In genomic region chr1:46886091-46886490, GRCm38 (mm10) we compare ENCODE assay signal across 17 mouse cellular contexts. TPM values are rescaled to one million over a fixed set of nuclear protein-coding genes. Genes with fewer than 3 reads are reported as not detected.
DNase-seq lines count a peak whose midpoint lies in the region; ATAC-seq and TF ChIP-seq lines count a peak whose summit lies in the region.
"Had no signal": no experiment of that assay in that cellular context is flagged by ENCODE, and none has a peak within 500 bp of the region (broad histone marks: within the 10 kb centered on the region; RNA-seq: fewer than 3 reads in every experiment).

No protein-coding gene starts in this region.

- H3K27me3 ChIP-seq in lung, embryonic 14.5 days (ENCODE audit: insufficient read depth, low read length): no peaks in the 10 kb centered on the region
- H3K27me3 ChIP-seq in embryonic facial prominence, embryonic 13.5 days: no peaks in the 10 kb centered on the region
- H3K27me3 ChIP-seq in stomach, embryonic 15.5 days (replicated peaks): no peaks in the 10 kb centered on the region
- no peaks in the 10 kb centered on the region for H3K27me3 ChIP-seq in intestine, embryonic 15.5 days (replicated peaks)
- no peaks in the 10 kb centered on the region for H3K27me3 ChIP-seq in forebrain, embryonic 13.5 days
- H3K27me3 ChIP-seq: heart, embryonic 15.5 days; Patski had no signal

- peak; percentile 31; the same call in 1 of the 2 replicates for ATAC-seq in lung, embryonic 14.5 days (ENCODE audit: insufficient read depth)
- no peak for ATAC-seq in embryonic facial prominence, embryonic 13.5 days (ENCODE audit: insufficient number of reproducible peaks, insufficient read depth, low FRiP score, low TSS enrichment, low read depth)
- no peak for ATAC-seq in stomach, embryonic 15.5 days (ENCODE audit: insufficient read depth, low FRiP score, low read depth)
- no peak for ATAC-seq in intestine, embryonic 15.5 days
- no peak for ATAC-seq in forebrain, embryonic 13.5 days
- ATAC-seq: forebrain, embryonic 14.5 days; hindbrain, embryonic 16.5 days had no signal

- DNase-seq in adrenal gland, adult (ENCODE audit: inconsistent age in 2 of 2, low spot score in 1 of 2): peak; percentile 8 to 27
- no peak for DNase-seq in adrenal gland, adult 2 months
- peak; percentile 45 for DNase-seq in lung, embryonic 14.5 days
- no peak for DNase-seq in lung, postnatal 14 days
- DNase-seq: adrenal gland, adult 8-10 months; gastrocnemius, postnatal 36 days; layer of hippocampus, postnatal 36 days; right cerebral cortex, postnatal 25 days had no signal

- no peaks in the 10 kb centered on the region for H3K9me3 ChIP-seq in lung, embryonic 14.5 days (ENCODE audit: low read depth, low read length)
- no peaks in the 10 kb centered on the region for H3K9me3 ChIP-seq in embryonic facial prominence, embryonic 13.5 days
- H3K9me3 ChIP-seq in stomach, embryonic 15.5 days: no peaks in the 10 kb centered on the region
- H3K9me3 ChIP-seq in intestine, embryonic 15.5 days: no peaks in the 10 kb centered on the region
- H3K9me3 ChIP-seq in forebrain, embryonic 13.5 days (replicated peaks): no peaks in the 10 kb centered on the region
- H3K9me3 ChIP-seq: heart, embryonic 15.5 days had no signal

- 0 out of 2 replicates have a peak, but pooled peaks cover 5% of the 10 kb centered on the region for H3K4me1 ChIP-seq in lung, embryonic 14.5 days (ENCODE audit: insufficient read depth)
- 0 out of 2 replicates have a peak, but pooled peaks cover 14% of the 10 kb centered on the region for H3K4me1 ChIP-seq in embryonic facial prominence, embryonic 13.5 days
- H3K4me1 ChIP-seq in stomach, embryonic 15.5 days: peaks cover 5% of the 10 kb centered on the region; the same call in 1 of the 2 replicates
- 0 out of 2 replicates have a peak, but pooled peaks cover 3% of the 10 kb centered on the region for H3K4me1 ChIP-seq in intestine, embryonic 15.5 days (replicated peaks)
- no peaks in the 10 kb centered on the region for H3K4me1 ChIP-seq in forebrain, embryonic 13.5 days

- no peak overlapping the region; the same call in 1 of the 2 replicates for H3K4me3 ChIP-seq in lung, embryonic 14.5 days (ENCODE audit: low read depth, low read length)
- peak overlapping the region; percentile 10; the same call in 1 of the 2 replicates for H3K4me3 ChIP-seq in embryonic facial prominence, embryonic 13.5 days
- H3K4me3 ChIP-seq in stomach, embryonic 15.5 days (replicated peaks): no peak overlapping the region
- H3K4me3 ChIP-seq in intestine, embryonic 15.5 days (replicated peaks): no peak overlapping the region
- no peak overlapping the region for H3K4me3 ChIP-seq in forebrain, embryonic 13.5 days
- H3K4me3 ChIP-seq: heart, embryonic 15.5 days had no signal

- H3K36me3 ChIP-seq in lung, embryonic 14.5 days (ENCODE audit: insufficient read depth): no peaks in the 10 kb centered on the region
- H3K36me3 ChIP-seq in embryonic facial prominence, embryonic 13.5 days: no peaks in the 10 kb centered on the region
- no peaks in the 10 kb centered on the region for H3K36me3 ChIP-seq in stomach, embryonic 15.5 days
- no peaks in the 10 kb centered on the region for H3K36me3 ChIP-seq in intestine, embryonic 15.5 days
- H3K36me3 ChIP-seq in forebrain, embryonic 13.5 days (ENCODE audit: poor library complexity, severe bottlenecking): no peaks in the 10 kb centered on the region
- H3K36me3 ChIP-seq: heart, embryonic 15.5 days had no signal

- no peak; the same call in 1 of the 2 replicates for TF ChIP-seq CTCF in lung, embryonic 14.5 days (IDR thresholded peaks at IDR 0.05; ENCODE audit: low read depth)

- peak overlapping the region; percentile 43; the same call in 1 of the 2 replicates for H3K27ac ChIP-seq in lung, embryonic 14.5 days (ENCODE audit: low read depth)
- no peak overlapping the region; the same call in 1 of the 2 replicates for H3K27ac ChIP-seq in embryonic facial prominence, embryonic 13.5 days
- peak overlapping the region; percentile 57; the same call in 1 of the 2 replicates for H3K27ac ChIP-seq in stomach, embryonic 15.5 days
- H3K27ac ChIP-seq in intestine, embryonic 15.5 days: no peak overlapping the region
- no peak overlapping the region for H3K27ac ChIP-seq in forebrain, embryonic 13.5 days
- H3K27ac ChIP-seq: heart, embryonic 15.5 days; macrophage had no signal

- H3K4me2 ChIP-seq in lung, embryonic 14.5 days: peak overlapping the region; percentile 38; the same call in 1 of the 2 replicates
- peak overlapping the region; percentile 30 for H3K4me2 ChIP-seq in embryonic facial prominence, embryonic 13.5 days
- peak overlapping the region; percentile 31; the same call in 1 of the 2 replicates for H3K4me2 ChIP-seq in stomach, embryonic 15.5 days
- H3K4me2 ChIP-seq in intestine, embryonic 15.5 days (replicated peaks): no peak overlapping the region
- H3K4me2 ChIP-seq in forebrain, embryonic 13.5 days: no peak overlapping the region
- H3K4me2 ChIP-seq: heart, embryonic 15.5 days had no signal

- 14% methylated on average over 9 of the region's 9 CpGs for WGBS in lung, embryonic 14.5 days
- WGBS in embryonic facial prominence, embryonic 13.5 days: 17% methylated on average over 9 of the region's 9 CpGs
- WGBS in stomach, embryonic 15.5 days: 19% methylated on average over 9 of the region's 9 CpGs
- 22% methylated on average over 9 of the region's 9 CpGs for WGBS in intestine, embryonic 15.5 days
- 69% methylated on average over 9 of the region's 9 CpGs for WGBS in forebrain, embryonic 13.5 days

- H3K9ac ChIP-seq in lung, embryonic 14.5 days: no peak overlapping the region
- no peak overlapping the region for H3K9ac ChIP-seq in embryonic facial prominence, embryonic 13.5 days
- H3K9ac ChIP-seq in stomach, embryonic 15.5 days: no peak overlapping the region
- H3K9ac ChIP-seq in intestine, embryonic 15.5 days: no peak overlapping the region
- H3K9ac ChIP-seq in forebrain, embryonic 13.5 days: no peak overlapping the region
- H3K9ac ChIP-seq: heart, embryonic 15.5 days had no signal

RNA-seq across cellular contexts. Expression of gene Slc39a10, which starts 6.6 kb away (rescaled TPM):
- 10 to 100 TPM; 25.5 to 26.6 TPM for total RNA-seq in adrenal gland, adult 2 months (2021)
- 3.3 and 4.1 TPM in 2 replicates for polyA plus RNA-seq in adrenal gland, adult 2 months (2012; rRNA removed)
- polyA plus RNA-seq in lung, embryonic 14.5 days (2014; fragmentation: Nextera tagmentation; extraction: Ambion mirVana): 57.0 and 60.1 TPM in 2 replicates
- 58.5 and 62.2 TPM in 2 replicates for polyA plus RNA-seq in embryonic facial prominence, embryonic 13.5 days (2015; fragmentation: Nextera tagmentation; extraction: Ambion mirVana)
- 41.5 and 44.4 TPM in 2 replicates for polyA plus RNA-seq in stomach, embryonic 15.5 days (2015; fragmentation: Nextera tagmentation; extraction: Ambion mirVana)
- polyA plus RNA-seq in intestine, embryonic 15.5 days (2015; fragmentation: Nextera tagmentation; extraction: Ambion mirVana): 21.1 and 28.8 TPM in 2 replicates
- 53.9 and 56.5 TPM in 2 replicates for polyA plus RNA-seq in forebrain, embryonic 13.5 days (2015; fragmentation: Nextera tagmentation; extraction: Ambion mirVana)

Comparison
In these comparisons a context has a peak if more than half of its experiments do, and no peak if none do; other contexts are left out.
1. DNase-seq: peak in adrenal gland, adult (2 of 2) and lung, embryonic 14.5 days (single experiment); none in adrenal gland, adult 2 months (single experiment) and lung, postnatal 14 days (single experiment).
2. H3K27ac ChIP-seq: peak in lung, embryonic 14.5 days (single experiment) and stomach, embryonic 15.5 days (single experiment); none in embryonic facial prominence, embryonic 13.5 days (single experiment), intestine, embryonic 15.5 days (single experiment) and forebrain, embryonic 13.5 days (single experiment).
3. H3K4me2 ChIP-seq: peak in lung, embryonic 14.5 days (single experiment), embryonic facial prominence, embryonic 13.5 days (single experiment) and stomach, embryonic 15.5 days (single experiment); none in intestine, embryonic 15.5 days (single experiment) and forebrain, embryonic 13.5 days (single experiment).